Mouse (Mus musculus) midbrain, postnatal 0 days (tissue): ENCODE data around the gene Anapc7. TPM values are rescaled to one million over a fixed set of nuclear protein-coding genes. Genes with fewer than 3 reads are reported as not detected.

Source experiments
- ATAC-seq: fragments of 200-750 bp; cut with Nextera tagmentation; 2 replicates; pipeline ENCODE4 v1.8.0; 2017; ENCODE audit warnings: moderate number of reproducible peaks, mild to moderate bottlenecking, moderate TSS enrichment, moderate library complexity; ENCODE audit not compliant: low FRiP score
- DNase-seq: peaks from one replicate; pipeline ENCODE4 v3.0.0-alpha.2; 2015; ENCODE audit warnings: low spot score
- H3K27ac ChIP-seq: fragments of 300-500 bp; sonication (generic); 2 replicates; pipeline ENCODE4 v1.5.1; 2014; ENCODE audit warnings: low read depth, mild to moderate bottlenecking, low read length, mixed read lengths
- H3K27me3 ChIP-seq: fragments of 300-500 bp; sonication (generic); 2 replicates; pipeline ENCODE4 v1.6.1; 2014; ENCODE audit warnings: low read length, control low read depth, mixed read lengths; ENCODE audit not compliant: insufficient read depth
- H3K36me3 ChIP-seq: fragments of 300-500 bp; sonication (generic); 2 replicates; pipeline ENCODE4 v1.6.1; 2014; ENCODE audit warnings: low read length, control low read depth, mixed read lengths; ENCODE audit not compliant: insufficient read depth
- H3K4me1 ChIP-seq: fragments of 300-500 bp; sonication (generic); 2 replicates; pipeline ENCODE4 v1.6.1; 2014; ENCODE audit warnings: mild to moderate bottlenecking, control low read depth, antibody characterized with exemption, low read length, mixed read lengths; ENCODE audit not compliant: insufficient read depth
- H3K4me2 ChIP-seq: fragments of 300-500 bp; sonication (generic); 2 replicates; pipeline ENCODE4 v1.6.1; 2014; ENCODE audit warnings: low read depth, mild to moderate bottlenecking, low read length, mixed read lengths; ENCODE audit not compliant: poor library complexity, severe bottlenecking
- H3K4me3 ChIP-seq: fragments of 300-500 bp; sonication (generic); 2 replicates; pipeline ENCODE4 v1.5.1; 2014; ENCODE audit warnings: low read depth, mild to moderate bottlenecking, low read length, moderate library complexity
- H3K9ac ChIP-seq: fragments of 300-500 bp; sonication (generic); replicated peaks from 2 replicates; pipeline ENCODE4 v1.6.1; 2014; ENCODE audit warnings: mild to moderate bottlenecking, low read length, moderate library complexity, mixed read lengths; ENCODE audit not compliant: poor library complexity, severe bottlenecking
- H3K9me3 ChIP-seq: fragments of 300-500 bp; sonication (generic); 2 replicates; pipeline ENCODE4 v1.6.1; 2016; ENCODE audit warnings: low read length, control low read depth
- CTCF ChIP-seq: IDR thresholded peaks from 2 replicates; pipeline ENCODE4 v1.5.1; 2016; ENCODE audit warnings: antibody characterized with exemption, mild to moderate bottlenecking
- WGBS: fragments of 180-500 bp; shearing (Covaris S2); extraction: QIAGEN DNeasy Blood & Tissue Kit; methylation state at CpG from one replicate; pipeline ENCODE4 v1.1.7; 2014; 5-methylcytosine and 5-hydroxymethylcytosine counted together
- polyA plus RNA-seq: library from polyadenylated mRNA; unstranded; fragments of >200 nt; fragmentation: Nextera tagmentation; extraction: Ambion mirVana; gene quantifications from 2 replicates; pipeline ENCODE4 v1.2.1, GENCODE M21; 2015
- total RNA-seq: library from RNA; depleted of rRNA; stranded (reverse); fragments of >200 nt; gene quantifications from 2 replicates; pipeline ENCODE4 v1.2.3, GENCODE M21; 2014; rRNA removed

The Anapc7 gene
- total and polyA plus RNA-seq, 2 experiments from 2014 or later = 29.3 to 42.8 TPM

- H3K9ac ChIP-seq = no peak overlapping the region
- H3K4me1 ChIP-seq = 0 out of 2 replicates have a peak, but pooled peaks cover 11% of the 10 kb centered on the region
- no peak for ATAC-seq
- no peak overlapping the region for H3K27ac ChIP-seq
- no peaks in the 10 kb centered on the region for H3K27me3 ChIP-seq
- H3K9me3 ChIP-seq = no peaks in the 10 kb centered on the region
- WGBS = 88% methylated on average over 1 of the region's 1 CpGs
- no peak overlapping the region for H3K4me2 ChIP-seq
- no peak for TF ChIP-seq CTCF
- peaks cover 22% of the 10 kb centered on the region; the same call in 1 of the 2 replicates for H3K36me3 ChIP-seq
- no peak for DNase-seq
- H3K4me3 ChIP-seq = no peak overlapping the region
Measured at GRCm38 (mm10) chr5:122494449-122494848, 73.0 kb downstream of the Anapc7 start.

Other genes with a start within 250 kb of the Anapc7 start
- 2.0 and 2.2 TPM in 2 replicates for gene Hvcn1, start 214.9 kb upstream of the Anapc7 start, total RNA-seq
- gene Hvcn1, start 214.9 kb upstream of the Anapc7 start, polyA plus RNA-seq = 1.3 and 1.6 TPM in 2 replicates
- 30.0 and 37.5 TPM in 2 replicates for gene Tctn1, start 157.2 kb upstream of the Anapc7 start, total RNA-seq
- gene Tctn1, start 157.2 kb upstream of the Anapc7 start, polyA plus RNA-seq = 5.8 and 6.2 TPM in 2 replicates
- 19.3 and 22.7 TPM in 2 replicates for gene Pptc7, start 137.3 kb upstream of the Anapc7 start, total RNA-seq
- gene Pptc7, start 137.3 kb upstream of the Anapc7 start, polyA plus RNA-seq = 5.6 and 6.7 TPM in 2 replicates
- gene Rad9b, start 67.5 kb upstream of the Anapc7 start, total RNA-seq = 16.9 and 17.8 TPM in 2 replicates
- 18.1 and 21.8 TPM in 2 replicates for gene Rad9b, start 67.5 kb upstream of the Anapc7 start, polyA plus RNA-seq
- 137 and 149 TPM in 2 replicates for gene Vps29, start 67.3 kb upstream of the Anapc7 start, total RNA-seq
- 366 and 368 TPM in 2 replicates for gene Vps29, start 67.3 kb upstream of the Anapc7 start, polyA plus RNA-seq
- 20.8 and 37.9 TPM in 2 replicates for gene Gpn3, start 49.8 kb upstream of the Anapc7 start, total RNA-seq
- 41.8 and 44.4 TPM in 2 replicates for gene Gpn3, start 49.8 kb upstream of the Anapc7 start, polyA plus RNA-seq
- gene Fam216a, start 49.3 kb upstream of the Anapc7 start, total RNA-seq = 131 and 139 TPM in 2 replicates
- 156 and 160 TPM in 2 replicates for gene Fam216a, start 49.3 kb upstream of the Anapc7 start, polyA plus RNA-seq
- gene Arpc3, start 29.8 kb upstream of the Anapc7 start, total RNA-seq = 162 and 188 TPM in 2 replicates
- 134 and 137 TPM in 2 replicates for gene Arpc3, start 29.8 kb upstream of the Anapc7 start, polyA plus RNA-seq
- 202 and 210 TPM in 2 replicates for gene Atp2a2, start 80.5 kb downstream of the Anapc7 start, total RNA-seq
- 40.4 and 45.2 TPM in 2 replicates for gene Atp2a2, start 80.5 kb downstream of the Anapc7 start, polyA plus RNA-seq
- gene Ift81, start 192.8 kb downstream of the Anapc7 start, total RNA-seq = 30.5 and 35.1 TPM in 2 replicates
- gene Ift81, start 192.8 kb downstream of the Anapc7 start, polyA plus RNA-seq = 69.9 and 71.9 TPM in 2 replicates
- gene P2rx7, start 222.2 kb downstream of the Anapc7 start, total RNA-seq = 6.3 and 7.3 TPM in 2 replicates
- 3.6 and 4.6 TPM in 2 replicates for gene P2rx7, start 222.2 kb downstream of the Anapc7 start, polyA plus RNA-seq